Mouse (Mus musculus): Measurements from ENCODE around the gene Tlx2.

Gene Tlx2

GRCm38 (mm10) chr6:83070247-83070310 lies at the start of gene Tlx2:
Gene Tlx2, minus strand, starts transcription at chr6:83070293.
- Histone ChIP-seq H3K36me3 (ENCODE audit: control insufficient read depth, insufficient read depth, low read length, poor library complexity, severe bottlenecking) (no peaks in the 10 kb centered on the region), H3K27me3 (ENCODE audit: control insufficient read depth, insufficient read depth, low read length, poor library complexity, severe bottlenecking) (peaks cover 9% of the 10 kb centered on the region)
- no peak for DNase-seq (ENCODE audit: low read depth, low spot score)

- peaks cover 3% of the 10 kb centered on the region; the same call in 1 of the 2 replicates for H3K36me3 ChIP-seq (ENCODE audit: control insufficient read depth, insufficient read depth, low read length, poor library complexity, severe bottlenecking)
- no peaks in the 10 kb centered on the region for H3K27me3 ChIP-seq (ENCODE audit: control insufficient read depth, insufficient read depth, low read length, poor library complexity, severe bottlenecking)
- DNase-seq (ENCODE audit: low read depth, low spot score), result no peak
These were observed 49.6 kb upstream of the Tlx2 start for GRCm38 (mm10) chr6:83119734-83120051.

- DNase-seq (ENCODE audit: low read depth, low spot score), result no peak
- Histone ChIP-seq H3K27me3 (ENCODE audit: control insufficient read depth, insufficient read depth, low read length, poor library complexity, severe bottlenecking) (no peaks in the 10 kb centered on the region), H3K36me3 (ENCODE audit: control insufficient read depth, insufficient read depth, low read length, poor library complexity, severe bottlenecking) (peaks cover 3% of the 10 kb centered on the region; the same call in 1 of the 2 replicates)
These were observed 49.0 kb upstream of the Tlx2 start for GRCm38 (mm10) chr6:83118825-83119733.

GRCm38 (mm10) chr6:83118369-83118768 lies 48.3 kb upstream of the Tlx2 start:
- DNase-seq (ENCODE audit: low read depth, low spot score), result no peak
- peaks cover 3% of the 10 kb centered on the region; the same call in 1 of the 2 replicates for H3K36me3 ChIP-seq (ENCODE audit: control insufficient read depth, insufficient read depth, low read length, poor library complexity, severe bottlenecking)

GRCm38 (mm10) chr6:83117616-83118015 lies 47.5 kb upstream of the Tlx2 start:
- no peak for DNase-seq (ENCODE audit: low read depth, low spot score)
- no peaks in the 10 kb centered on the region for H3K27me3 ChIP-seq (ENCODE audit: control insufficient read depth, insufficient read depth, low read length, poor library complexity, severe bottlenecking)
- H3K36me3 ChIP-seq (ENCODE audit: control insufficient read depth, insufficient read depth, low read length, poor library complexity, severe bottlenecking), result peaks cover 3% of the 10 kb centered on the region; the same call in 1 of the 2 replicates

More at GRCm38 (mm10) chr6:83118369-83118768, 48.3 kb upstream of the Tlx2 start:
- H3K27me3 ChIP-seq (ENCODE audit: control insufficient read depth, insufficient read depth, low read length, poor library complexity, severe bottlenecking), result no peaks in the 10 kb centered on the region

GRCm38 (mm10) chr6:83117165-83117438 lies 47.0 kb upstream of the Tlx2 start:
- Histone ChIP-seq H3K27me3 (ENCODE audit: control insufficient read depth, insufficient read depth, low read length, poor library complexity, severe bottlenecking) (no peaks in the 10 kb centered on the region), H3K36me3 (ENCODE audit: control insufficient read depth, insufficient read depth, low read length, poor library complexity, severe bottlenecking) (peaks cover 3% of the 10 kb centered on the region; the same call in 1 of the 2 replicates)
- no peak for DNase-seq (ENCODE audit: low read depth, low spot score)

- Histone ChIP-seq H3K36me3 (ENCODE audit: control insufficient read depth, insufficient read depth, low read length, poor library complexity, severe bottlenecking) (peaks cover 3% of the 10 kb centered on the region; the same call in 1 of the 2 replicates), H3K27me3 (ENCODE audit: control insufficient read depth, insufficient read depth, low read length, poor library complexity, severe bottlenecking) (no peaks in the 10 kb centered on the region)
- no peak for DNase-seq (ENCODE audit: low read depth, low spot score)
These were observed 46.5 kb upstream of the Tlx2 start for GRCm38 (mm10) chr6:83116373-83117164.

- Histone ChIP-seq H3K36me3 (ENCODE audit: control insufficient read depth, insufficient read depth, low read length, poor library complexity, severe bottlenecking) (peaks cover 3% of the 10 kb centered on the region; the same call in 1 of the 2 replicates), H3K27me3 (ENCODE audit: control insufficient read depth, insufficient read depth, low read length, poor library complexity, severe bottlenecking) (no peaks in the 10 kb centered on the region)
- peak; percentile 43 for DNase-seq (ENCODE audit: low read depth, low spot score)
These were observed 45.7 kb upstream of the Tlx2 start for GRCm38 (mm10) chr6:83115682-83116372.

GRCm38 (mm10) chr6:83115011-83115671 lies 45.0 kb upstream of the Tlx2 start, which contains the start of gene Mogs:
Gene Mogs, plus strand, starts transcription at chr6:83115496.
- Histone ChIP-seq H3K36me3 (ENCODE audit: control insufficient read depth, insufficient read depth, low read length, poor library complexity, severe bottlenecking) (peaks cover 3% of the 10 kb centered on the region; the same call in 1 of the 2 replicates), H3K27me3 (ENCODE audit: control insufficient read depth, insufficient read depth, low read length, poor library complexity, severe bottlenecking) (no peaks in the 10 kb centered on the region)
- peak; percentile 92 for DNase-seq (ENCODE audit: low read depth, low spot score)

GRCm38 (mm10) chr6:83111510-83112136 lies 41.5 kb upstream of the Tlx2 start:
- Histone ChIP-seq H3K27me3 (ENCODE audit: control insufficient read depth, insufficient read depth, low read length, poor library complexity, severe bottlenecking) (no peaks in the 10 kb centered on the region), H3K36me3 (ENCODE audit: control insufficient read depth, insufficient read depth, low read length, poor library complexity, severe bottlenecking) (peaks cover 3% of the 10 kb centered on the region; the same call in 1 of the 2 replicates)
- no peak for DNase-seq (ENCODE audit: low read depth, low spot score)

GRCm38 (mm10) chr6:83108762-83109668 lies 38.9 kb upstream of the Tlx2 start, which contains the start of gene Mrpl53:
Gene Mrpl53, plus strand, starts transcription at chr6:83109040.
- H3K27me3 ChIP-seq (ENCODE audit: control insufficient read depth, insufficient read depth, low read length, poor library complexity, severe bottlenecking), result no peaks in the 10 kb centered on the region
- peaks cover 3% of the 10 kb centered on the region; the same call in 1 of the 2 replicates for H3K36me3 ChIP-seq (ENCODE audit: control insufficient read depth, insufficient read depth, low read length, poor library complexity, severe bottlenecking)
- peak; percentile 76 for DNase-seq (ENCODE audit: low read depth, low spot score)

- peaks cover 3% of the 10 kb centered on the region; the same call in 1 of the 2 replicates for H3K36me3 ChIP-seq (ENCODE audit: control insufficient read depth, insufficient read depth, low read length, poor library complexity, severe bottlenecking)
- DNase-seq (ENCODE audit: low read depth, low spot score), result peak; percentile 85
- H3K27me3 ChIP-seq (ENCODE audit: control insufficient read depth, insufficient read depth, low read length, poor library complexity, severe bottlenecking), result no peaks in the 10 kb centered on the region
These were observed 37.7 kb upstream of the Tlx2 start for GRCm38 (mm10) chr6:83107566-83108400.

- DNase-seq (ENCODE audit: low read depth, low spot score), result no peak
- Histone ChIP-seq H3K27me3 (ENCODE audit: control insufficient read depth, insufficient read depth, low read length, poor library complexity, severe bottlenecking) (no peaks in the 10 kb centered on the region), H3K36me3 (ENCODE audit: control insufficient read depth, insufficient read depth, low read length, poor library complexity, severe bottlenecking) (peaks cover 3% of the 10 kb centered on the region; the same call in 1 of the 2 replicates)
These were observed 34.1 kb upstream of the Tlx2 start for GRCm38 (mm10) chr6:83104158-83104557.
